Mouse (Mus musculus) CH12.LX (cell line): ENCODE measurements around the gene Zfp593. TPM values are rescaled to one million over a fixed set of nuclear protein-coding genes. Genes with fewer than 3 reads are reported as not detected.

Experiments
- DNase-seq: peaks from one replicate; pipeline ENCODE4 v3.0.0-alpha.2; 2013; ENCODE audit errors: extremely low read depth
- H3K27ac ChIP-seq: 2 replicates; pipeline ENCODE4 v1.5.1; 2012; ENCODE audit warnings: low read depth, mild to moderate bottlenecking, control low read depth, moderate library complexity; ENCODE audit not compliant: insufficient read depth
- H3K27me3 ChIP-seq: replicated peaks from 2 replicates; pipeline ENCODE3; 2012; ENCODE audit warnings: inconsistent platforms
- H3K36me3 ChIP-seq, 2 experiments: replicated peaks in 1 of 2; 2 replicates each; pipeline versions ENCODE3 to v1.6.1; 2012; ENCODE audit warnings: inconsistent platforms in 1 of 2, low read length in 1 of 2, mild to moderate bottlenecking in 1 of 2, mixed read lengths in 1 of 2, moderate library complexity in 1 of 2; ENCODE audit not compliant: control insufficient read depth in 1 of 2, insufficient read depth in 1 of 2
- H3K4me1 ChIP-seq, 2 experiments: 2 replicates each; pipeline ENCODE4 v1.6.1; 2012; ENCODE audit warnings: inconsistent platforms in 1 of 2, moderate library complexity in 1 of 2; ENCODE audit not compliant: insufficient read depth in 2 of 2, control insufficient read depth in 1 of 2
- H3K4me2 ChIP-seq: 2 replicates; pipeline ENCODE4 v1.6.1; 2012; ENCODE audit warnings: low read depth, mild to moderate bottlenecking, control low read depth; ENCODE audit not compliant: poor library complexity, insufficient read depth, severe bottlenecking
- H3K4me3 ChIP-seq, 3 experiments: fragments of 150-350 bp in 1 of 3; sonication (generic) in 1 of 3; replicated peaks in 1 of 3; 2 replicates each; pipeline versions ENCODE3 to v1.5.1; 2011 to 2012; ENCODE audit warnings: low read depth in 2 of 3, low read length in 2 of 3, mild to moderate bottlenecking in 2 of 3, moderate library complexity in 2 of 3, control low read depth in 1 of 3, improper control_type of control experiment in 1 of 3, inconsistent platforms in 1 of 3, mixed read lengths in 1 of 3; ENCODE audit not compliant: poor library complexity in 1 of 3
- H3K79me2 ChIP-seq: replicated peaks from 2 replicates; pipeline ENCODE4 v1.6.1; 2012; ENCODE audit warnings: mild to moderate bottlenecking, moderate library complexity; ENCODE audit not compliant: control insufficient read depth, poor library complexity, insufficient read depth, severe bottlenecking; ENCODE audit errors: extremely low read depth
- H3K9ac ChIP-seq: 2 replicates; pipeline ENCODE4 v1.6.1; 2012; ENCODE audit warnings: low read depth, mild to moderate bottlenecking, control low read depth, moderate library complexity; ENCODE audit not compliant: insufficient read depth
- H3K9me3 ChIP-seq: replicated peaks from 2 replicates; pipeline ENCODE3; 2012; ENCODE audit warnings: low read length, inconsistent platforms, mixed read lengths
- BHLHE40 ChIP-seq: IDR thresholded peaks from 2 replicates; pipeline ENCODE4 v1.6.1; 2011; ENCODE audit warnings: mild to moderate bottlenecking, low read depth, low read length, improper control_type of control experiment
- EP300 ChIP-seq: IDR thresholded peaks from 2 replicates; pipeline ENCODE4 v1.6.1; 2011; ENCODE audit warnings: low read length, improper control_type of control experiment
- KAT2A ChIP-seq: IDR thresholded peaks from 2 replicates; pipeline ENCODE4 v1.6.1; 2012; ENCODE audit warnings: low read length, improper control_type of control experiment, inconsistent platforms; ENCODE audit not compliant: insufficient replicate concordance
- MAX ChIP-seq: IDR thresholded peaks from 2 replicates; pipeline ENCODE4 v1.6.1; 2011; ENCODE audit warnings: low read length, improper control_type of control experiment
- MEF2A ChIP-seq: IDR thresholded peaks from 2 replicates; pipeline ENCODE4 v1.6.1; 2014; ENCODE audit warnings: low read depth, mild to moderate bottlenecking, inconsistent platforms, low read length, improper control_type of control experiment, borderline replicate concordance
- POLR2AphosphoS2 ChIP-seq: IDR thresholded peaks from 2 replicates; pipeline ENCODE4 v1.6.1; 2011; ENCODE audit warnings: low read depth, low read length, improper control_type of control experiment
- RAD21 ChIP-seq: IDR thresholded peaks from 2 replicates; pipeline ENCODE4 v1.6.1; 2011; ENCODE audit warnings: low read depth, mild to moderate bottlenecking, low read length, improper control_type of control experiment, moderate library complexity
- SMC3 ChIP-seq: IDR thresholded peaks from 2 replicates; pipeline ENCODE4 v1.6.1; 2011; ENCODE audit warnings: low read depth, low read length, improper control_type of control experiment
- TBP ChIP-seq: conservative IDR thresholded peaks from 2 replicates; pipeline ENCODE4 v1.6.1; 2011; ENCODE audit warnings: low read depth, low read length, improper control_type of control experiment
- TCF12 ChIP-seq: IDR thresholded peaks from 2 replicates; pipeline ENCODE4 v1.6.1; 2014; ENCODE audit warnings: low read depth, mild to moderate bottlenecking, inconsistent platforms, low read length, improper control_type of control experiment
- UBTF ChIP-seq: IDR thresholded peaks from 2 replicates; pipeline ENCODE4 v1.6.1; 2012; ENCODE audit warnings: low read depth, mild to moderate bottlenecking, inconsistent platforms, low read length, improper control_type of control experiment, moderate library complexity
- USF1 ChIP-seq: IDR thresholded peaks from 2 replicates; pipeline ENCODE4 v1.6.1; 2014; ENCODE audit warnings: low read depth, mild to moderate bottlenecking, inconsistent platforms, low read length, improper control_type of control experiment
- USF2 ChIP-seq: conservative IDR thresholded peaks from 2 replicates; pipeline ENCODE4 v1.6.1; 2011; ENCODE audit warnings: low read depth, low read length, improper control_type of control experiment
- ZKSCAN1 ChIP-seq: IDR thresholded peaks from 2 replicates; pipeline ENCODE4 v1.6.1; 2012; ENCODE audit warnings: low read depth, inconsistent platforms, low read length, improper control_type of control experiment, borderline replicate concordance
- ZMIZ1 ChIP-seq: IDR thresholded peaks from 2 replicates; pipeline ENCODE4 v1.6.1; 2012; ENCODE audit warnings: low read depth, mild to moderate bottlenecking, inconsistent platforms, low read length, improper control_type of control experiment
- ZNF384 ChIP-seq: IDR thresholded peaks from 2 replicates; pipeline ENCODE4 v1.6.1; 2012; ENCODE audit warnings: low read depth, low read length, improper control_type of control experiment, inconsistent platforms
- dilution Hi-C: fragments of 300-500 bp; cut with MboI; formaldehyde crosslinking; loops from 2 replicates; pipeline ENCODE4 v1.14.3; 2020; ENCODE audit warnings: low sequenced_read_pairs; ENCODE audit not compliant: extremely low pct_unique_long_range_greater_than_20kb, extremely low pct_ligation_motif_present
- in situ Hi-C: fragments of 300-500 bp; cut with MboI; formaldehyde crosslinking; loops from 3 replicates; pipeline ENCODE4 v1.14.3; 2019; ENCODE audit warnings: low sequenced_read_pairs, low pct_ligation_motif_present, low pct_unique_long_range_greater_than_20kb, mixed read lengths
- polyA plus RNA-seq: library from polyadenylated mRNA; unstranded; fragments of >175 nt; gene quantifications from 2 replicates; pipeline ENCODE4 v1.2.1, GENCODE M21; 2012; ENCODE audit warnings: low read depth; ENCODE audit not compliant: insufficient read length
- total RNA-seq, 2 experiments: library from RNA; depleted of rRNA; stranded (reverse); fragments of 300-350 nt in 1 of 2; fragments of >200 nt in 1 of 2; gene quantifications; 2 replicates each; pipeline ENCODE4 v1.2.3; 2012 to 2014

Gene Zfp593
- total and polyA plus RNA-seq, 3 experiments = 28.9 to 34.7 (median 29.1) TPM

DNA sequence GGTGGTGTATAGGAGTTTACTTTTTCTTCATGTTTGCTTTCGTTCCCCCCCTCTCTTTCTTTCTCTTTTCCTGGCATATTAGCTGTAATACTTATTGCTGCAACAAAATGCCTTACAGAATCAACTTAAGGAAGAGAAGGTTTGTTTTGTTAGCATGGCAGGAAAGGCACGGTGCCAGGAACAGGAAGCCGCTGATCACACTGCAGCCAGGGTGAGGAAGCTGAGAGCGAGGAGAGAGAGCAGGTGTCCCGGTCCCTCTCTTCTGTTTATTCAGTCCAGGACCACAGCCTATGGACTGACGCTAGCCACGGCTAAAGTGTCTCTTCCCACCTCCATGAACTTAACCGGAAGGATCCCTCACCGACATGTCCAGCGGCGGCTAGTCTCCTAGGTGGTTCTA lies 13.0 kb upstream of the Zfp593 start:
- no peak for TF ChIP-seq EP300
- no peak for TF ChIP-seq ZMIZ1
- no peak for TF ChIP-seq ZNF384
- no peak for TF ChIP-seq SMC3
- no peak for TF ChIP-seq MAX
- TF ChIP-seq RAD21 = no peak
- no peak for TF ChIP-seq UBTF
- TF ChIP-seq KAT2A = no peak
- no peak for TF ChIP-seq MEF2A
- TF ChIP-seq ZKSCAN1 = no peak
- TF ChIP-seq POLR2AphosphoS2 = no peak
- TF ChIP-seq USF1 = no peak
- TF ChIP-seq USF2 = no peak
- TF ChIP-seq BHLHE40 = no peak
- no peak for TF ChIP-seq TCF12
- TF ChIP-seq, all 38 proteins: peak for 0
- Histone ChIP-seq H3K79me2 (no peaks in the 10 kb centered on the region), H3K36me3 (no peaks in the 10 kb centered on the region), H3K9ac (no peak overlapping the region), H3K9me3 (peaks cover 7% of the 10 kb centered on the region), H3K4me2 (no peak overlapping the region), H3K4me1 (peaks cover 0 to 3% of the 10 kb centered on the region in 2 experiments; a peak in 3 of 4 replicates), H3K27ac (no peak overlapping the region), H3K4me3 (no peak overlapping the region), H3K27me3 (peaks cover 19% of the 10 kb centered on the region)
- dilution Hi-C loops = no loop called here
- DNase-seq = no peak
- in situ Hi-C loops = loop anchor here (25.0 kb wide), 1 partner anchor 229 kb away; the partner anchor contains the start of gene Paqr7

DNA sequence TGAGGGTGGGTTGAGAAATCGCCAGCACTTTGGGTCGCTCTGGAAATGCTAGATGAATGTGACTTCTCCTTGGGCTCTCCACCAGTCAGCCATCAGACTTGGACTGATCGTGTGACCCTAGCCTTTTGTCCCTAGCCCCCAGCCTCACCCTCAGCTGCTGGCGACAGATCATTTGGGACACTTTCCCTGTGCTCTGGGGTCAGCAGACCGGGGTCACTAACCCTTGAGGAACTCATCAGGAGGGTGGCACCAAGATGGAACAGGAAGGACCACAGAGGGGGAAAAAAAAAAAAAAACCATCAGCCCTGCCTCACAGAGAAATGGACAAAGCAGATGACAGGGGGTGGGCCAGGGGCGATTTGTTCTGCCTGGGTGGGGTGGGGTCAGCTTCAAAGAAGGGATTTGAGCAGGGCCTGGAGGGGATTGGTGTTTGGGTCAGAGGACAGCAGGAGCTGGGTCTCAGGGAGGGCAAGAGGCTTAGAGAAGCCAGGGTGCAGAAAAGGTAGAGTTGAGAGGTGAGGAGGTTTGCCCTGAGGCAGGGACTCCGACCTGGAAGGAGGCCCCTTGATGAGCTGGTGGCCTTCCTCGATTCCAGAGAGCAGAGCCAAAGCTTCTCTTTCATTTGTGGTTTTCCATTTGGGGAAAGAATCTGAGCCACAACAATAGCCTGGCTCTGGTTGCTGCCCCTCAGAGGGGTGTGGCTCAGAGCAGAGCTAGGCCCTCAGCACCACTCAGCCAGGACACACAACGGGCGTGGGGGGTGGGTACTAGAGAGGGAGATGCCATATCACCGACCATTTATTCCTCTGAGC lies 12.0 kb upstream of the Zfp593 start:
- dilution Hi-C loops = no loop called here
- Histone ChIP-seq H3K4me3 (no peak overlapping the region), H3K36me3 (no peaks in the 10 kb centered on the region), H3K27ac (no peak overlapping the region), H3K27me3 (peaks cover 28% of the 10 kb centered on the region), H3K4me1 (peaks cover 0 to 3% of the 10 kb centered on the region in 2 experiments; a peak in 3 of 4 replicates), H3K9me3 (peaks cover 7% of the 10 kb centered on the region), H3K9ac (no peak overlapping the region), H3K79me2 (no peaks in the 10 kb centered on the region), H3K4me2 (no peak overlapping the region; the same call in 1 of the 2 replicates)
- in situ Hi-C loops = loop anchor here (25.0 kb wide), 1 partner anchor 230 kb away; the partner anchor contains the start of gene Paqr7
- TF ChIP-seq TBP (no peak), ZNF384 (peak; percentile 53), TCF12 (no peak)
- no peak for DNase-seq
